Mouse (Mus musculus) intestine, embryonic 14.5 days (tissue): Measurements from ENCODE around the gene Six2. TPM values are rescaled to one million over a fixed set of nuclear protein-coding genes. Genes with fewer than 3 reads are reported as not detected.
A peak's percentile ranks its signal among the peaks of the same experiment; 100 is the strongest.

ENCODE experiments used
- ATAC-seq: fragments of 200-750 bp; cut with Nextera tagmentation; replicated peaks from 2 replicates; pipeline ENCODE4 v1.8.0; 2017; ENCODE audit warnings: low read depth, moderate number of reproducible peaks, moderate TSS enrichment, moderate library complexity; ENCODE audit not compliant: low FRiP score, low TSS enrichment
- DNase-seq: peaks from one replicate; pipeline ENCODE4 v3.0.0-alpha.2; 2018; ENCODE audit warnings: low spot score
- H3K27ac ChIP-seq: fragments of 300-500 bp; sonication (generic); 2 replicates; pipeline ENCODE4 v1.5.1; 2014; ENCODE audit warnings: low read depth, mild to moderate bottlenecking, control low read depth
- H3K27me3 ChIP-seq: fragments of 300-500 bp; sonication (generic); replicated peaks from 2 replicates; pipeline ENCODE4 v1.6.1; 2014; ENCODE audit warnings: low read length, control low read depth; ENCODE audit not compliant: control insufficient read depth, insufficient read depth
- H3K36me3 ChIP-seq: fragments of 300-500 bp; sonication (generic); 2 replicates; pipeline ENCODE4 v1.6.1; 2014; ENCODE audit warnings: low read length, control low read depth; ENCODE audit not compliant: control insufficient read depth, insufficient read depth
- H3K4me1 ChIP-seq: fragments of 300-500 bp; sonication (generic); replicated peaks from 2 replicates; pipeline ENCODE4 v1.6.1; 2014; ENCODE audit warnings: low read length, control low read depth, mixed read lengths; ENCODE audit not compliant: control insufficient read depth, insufficient read depth
- H3K4me2 ChIP-seq: fragments of 300-500 bp; sonication (generic); 2 replicates; pipeline ENCODE4 v1.6.1; 2014; ENCODE audit warnings: low read length
- H3K4me3 ChIP-seq: fragments of 300-500 bp; sonication (generic); 2 replicates; pipeline ENCODE4 v1.5.1; 2014; ENCODE audit warnings: low read depth, low read length, control low read depth, mixed read lengths
- H3K9ac ChIP-seq: fragments of 300-500 bp; sonication (generic); 2 replicates; pipeline ENCODE4 v1.6.1; 2014; ENCODE audit warnings: mild to moderate bottlenecking, low read length
- H3K9me3 ChIP-seq: fragments of 300-500 bp; sonication (generic); 2 replicates; pipeline ENCODE4 v1.6.1; 2016; ENCODE audit warnings: low read length, control low read depth; ENCODE audit not compliant: control insufficient read depth
- WGBS: fragments of 180-500 bp; shearing (Covaris S2); extraction: QIAGEN DNeasy Blood & Tissue Kit; methylation state at CpG from one replicate; pipeline ENCODE4 v1.1.7; 2014; 5-methylcytosine and 5-hydroxymethylcytosine counted together
- polyA plus RNA-seq: library from polyadenylated mRNA; unstranded; fragments of >200 nt; fragmentation: Nextera tagmentation; extraction: Ambion mirVana; gene quantifications from 2 replicates; pipeline ENCODE4 v1.2.1, GENCODE M21; 2014

The Six2 gene
- polyA plus RNA-seq, 1 experiment from 2014 or later, result 0.22 TPM

DNA sequence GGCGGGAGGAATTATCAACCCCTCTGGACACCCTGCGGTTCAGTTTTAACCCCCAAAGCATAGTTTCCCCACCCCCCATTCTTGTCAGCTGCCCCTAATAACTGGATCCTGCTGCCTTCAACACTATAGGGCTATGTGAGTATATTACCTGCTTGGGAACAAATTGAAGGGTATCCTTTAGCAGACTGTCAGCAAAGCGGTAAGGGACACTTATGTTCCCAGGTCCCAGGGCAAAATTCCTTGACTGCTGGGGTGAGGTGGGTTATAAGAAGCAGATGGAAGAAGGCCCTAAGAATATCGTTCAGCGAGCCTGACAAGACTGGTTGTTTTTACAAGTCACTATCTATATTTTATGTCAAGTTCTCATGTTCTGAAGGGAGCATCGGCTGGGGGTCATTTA lies 6.3 kb downstream of the Six2 start:
- no peaks in the 10 kb centered on the region for H3K4me1 ChIP-seq
- DNase-seq (no peak), ATAC-seq (no peak)
- WGBS, result 10% methylated on average over 6 of the region's 6 CpGs
- no peak overlapping the region for H3K9ac ChIP-seq
- no peak overlapping the region for H3K27ac ChIP-seq
- H3K4me3 ChIP-seq, result no peak overlapping the region
- no peaks in the 10 kb centered on the region for H3K9me3 ChIP-seq
- no peaks in the 10 kb centered on the region for H3K36me3 ChIP-seq
- H3K27me3 ChIP-seq, result peaks cover 92% of the 10 kb centered on the region
- no peak overlapping the region for H3K4me2 ChIP-seq

DNA sequence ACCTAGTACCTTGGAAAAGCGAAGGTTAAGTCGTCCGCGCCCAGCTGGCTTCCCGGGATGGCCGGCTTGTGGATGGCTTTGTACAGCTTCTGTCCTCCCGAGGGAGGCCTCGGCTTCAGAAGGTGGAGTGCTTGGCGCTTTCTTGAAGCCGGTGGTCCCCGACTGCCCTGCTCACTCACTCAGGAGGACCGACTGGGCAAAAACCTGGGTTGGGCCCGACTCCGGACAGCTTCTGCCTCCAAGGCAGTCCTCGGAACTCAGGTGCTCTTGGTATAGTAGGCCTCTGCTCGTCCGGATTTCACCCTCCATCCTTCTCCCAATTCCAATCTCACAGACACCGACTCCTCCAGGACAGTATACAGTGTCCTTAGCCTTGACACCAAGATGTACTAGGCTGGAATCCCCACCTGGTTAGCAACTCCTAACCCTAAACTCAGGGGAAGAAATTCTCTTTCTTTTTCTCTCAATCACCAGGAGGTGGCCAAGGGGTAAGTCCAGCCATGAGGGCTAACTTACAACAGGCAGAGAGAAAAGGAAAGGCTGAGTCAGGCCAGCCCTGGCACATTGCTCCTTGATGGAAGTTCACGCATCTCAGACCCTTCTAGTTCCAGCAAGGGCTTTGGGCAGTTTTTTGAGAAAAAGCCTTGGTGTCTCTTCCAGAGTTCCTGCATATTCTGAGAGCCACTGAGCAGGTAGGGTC lies 7.1 kb downstream of the Six2 start:
- H3K4me3 ChIP-seq, result no peak overlapping the region
- no peaks in the 10 kb centered on the region for H3K4me1 ChIP-seq
- peaks cover 92% of the 10 kb centered on the region for H3K27me3 ChIP-seq
- no peak overlapping the region for H3K4me2 ChIP-seq
- H3K27ac ChIP-seq, result no peak overlapping the region
- ATAC-seq (no peak), DNase-seq (no peak)
- 5% methylated on average over 19 of the region's 19 CpGs for WGBS
- no peaks in the 10 kb centered on the region for H3K9me3 ChIP-seq
- H3K36me3 ChIP-seq, result no peaks in the 10 kb centered on the region
- no peak overlapping the region for H3K9ac ChIP-seq

- H3K27me3 ChIP-seq, result peaks cover 91% of the 10 kb centered on the region
- ATAC-seq, result no peak
- no peak for DNase-seq
- H3K4me1 ChIP-seq, result no peaks in the 10 kb centered on the region
- no peak overlapping the region for H3K27ac ChIP-seq
- 3% methylated on average over 21 of the region's 21 CpGs for WGBS
- H3K9me3 ChIP-seq, result no peaks in the 10 kb centered on the region
- H3K4me2 ChIP-seq, result peak overlapping the region; percentile 28; the same call in 1 of the 2 replicates
- no peaks in the 10 kb centered on the region for H3K36me3 ChIP-seq
- H3K4me3 ChIP-seq, result no peak overlapping the region
- no peak overlapping the region for H3K9ac ChIP-seq
These were observed 7.8 kb downstream of the Six2 start for GRCm38 (mm10) chr17:85680116-85680850.

DNA sequence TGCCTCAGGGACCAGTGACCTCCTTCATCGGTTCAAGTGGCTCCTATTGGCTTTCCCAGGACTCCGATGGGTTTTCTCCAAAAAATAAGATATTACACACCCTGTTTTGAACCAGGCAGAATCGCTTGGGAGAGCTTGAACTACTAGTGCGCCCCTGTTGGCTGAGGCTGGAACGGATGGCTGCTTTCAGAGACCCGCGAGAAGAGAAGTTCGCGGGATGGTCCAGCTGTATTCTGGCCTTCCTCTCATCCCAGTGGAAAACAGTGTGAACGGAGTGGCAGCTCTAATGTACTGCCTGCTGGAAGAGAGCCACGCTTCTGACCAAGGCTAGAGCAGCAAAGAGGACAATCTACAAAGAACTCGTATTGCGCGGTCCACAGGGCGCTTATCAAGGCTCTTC lies 8.4 kb downstream of the Six2 start:
- Histone ChIP-seq H3K9me3 (no peaks in the 10 kb centered on the region), H3K4me2 (peak overlapping the region; percentile 28), H3K27ac (no peak overlapping the region), H3K4me3 (no peak overlapping the region), H3K27me3 (peaks cover 89% of the 10 kb centered on the region), H3K4me1 (no peaks in the 10 kb centered on the region), H3K9ac (no peak overlapping the region), H3K36me3 (no peaks in the 10 kb centered on the region)
- ATAC-seq, result no peak
- peak; percentile 82 for DNase-seq
- WGBS, result 3% methylated on average over 15 of the region's 15 CpGs

- H3K4me1 ChIP-seq, result no peaks in the 10 kb centered on the region
- ATAC-seq (peak; percentile 77), DNase-seq (peak; percentile 80)
- no peak overlapping the region for H3K27ac ChIP-seq
- no peak overlapping the region for H3K9ac ChIP-seq
- WGBS, result 2% methylated on average over 20 of the region's 20 CpGs
- peaks cover 24% of the 10 kb centered on the region for H3K27me3 ChIP-seq
- H3K36me3 ChIP-seq, result no peaks in the 10 kb centered on the region
- H3K4me3 ChIP-seq, result peak overlapping the region; percentile 11
- H3K4me2 ChIP-seq, result peak overlapping the region; percentile 45
- no peaks in the 10 kb centered on the region for H3K9me3 ChIP-seq
These were observed 23.3 kb downstream of the Six2 start for GRCm38 (mm10) chr17:85664618-85665320.

DNA sequence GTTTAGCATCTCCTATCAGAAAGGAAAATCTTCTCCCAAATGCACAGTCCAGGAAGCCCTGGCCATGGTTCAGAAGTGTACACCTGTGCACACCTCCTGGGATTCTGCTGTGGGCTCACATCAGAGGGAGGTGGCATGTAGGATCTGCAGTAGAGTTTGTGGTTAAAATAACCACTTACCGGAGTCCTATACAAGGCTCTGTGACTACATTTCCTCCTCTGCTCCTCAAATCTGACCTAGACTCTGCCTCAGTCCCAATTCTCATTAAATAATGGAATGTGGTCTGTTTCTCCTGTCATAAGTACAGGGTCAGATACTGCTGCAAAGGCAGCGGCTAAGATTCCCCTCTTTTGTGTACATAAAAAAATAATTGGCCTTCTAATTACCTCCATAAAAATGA lies 23.9 kb downstream of the Six2 start:
- H3K4me2 ChIP-seq, result peak overlapping the region; percentile 45
- 44% methylated on average over 2 of the region's 2 CpGs for WGBS
- H3K27me3 ChIP-seq, result peaks cover 24% of the 10 kb centered on the region
- H3K9ac ChIP-seq, result no peak overlapping the region
- ATAC-seq, result no peak
- no peaks in the 10 kb centered on the region for H3K36me3 ChIP-seq
- H3K4me3 ChIP-seq, result no peak overlapping the region
- no peaks in the 10 kb centered on the region for H3K4me1 ChIP-seq
- DNase-seq, result no peak
- no peak overlapping the region for H3K27ac ChIP-seq
- H3K9me3 ChIP-seq, result no peaks in the 10 kb centered on the region

GRCm38 (mm10) chr17:85661521-85661920 lies 26.6 kb downstream of the Six2 start:
- H3K4me3 ChIP-seq, result no peak overlapping the region
- no peak for ATAC-seq
- no peak overlapping the region for H3K27ac ChIP-seq
- H3K4me1 ChIP-seq, result no peaks in the 10 kb centered on the region
- 48% methylated on average over 5 of the region's 5 CpGs for WGBS
- no peaks in the 10 kb centered on the region for H3K36me3 ChIP-seq
- no peak overlapping the region for H3K9ac ChIP-seq
- peaks cover 24% of the 10 kb centered on the region for H3K27me3 ChIP-seq
- no peak overlapping the region for H3K4me2 ChIP-seq
- no peak for DNase-seq
- H3K9me3 ChIP-seq, result no peaks in the 10 kb centered on the region

DNA sequence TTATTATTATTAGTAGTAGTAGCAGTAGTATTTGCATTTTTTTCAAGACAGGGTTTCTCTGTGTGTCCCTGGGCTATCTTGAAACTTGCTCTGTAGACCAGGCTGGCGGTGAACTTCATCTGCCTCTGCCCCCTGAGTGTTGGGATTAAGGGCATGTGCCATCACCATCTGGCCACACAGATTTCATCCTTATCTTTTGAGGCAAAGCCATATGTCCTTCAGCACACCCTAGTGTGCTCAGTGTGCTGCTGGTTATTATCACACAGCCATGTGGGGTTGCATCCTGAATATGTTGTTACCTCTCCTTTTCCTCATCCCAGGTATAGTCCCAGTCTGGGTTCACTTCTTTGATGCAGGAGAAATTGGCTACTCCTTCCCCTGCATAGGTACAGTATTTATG lies 28.1 kb downstream of the Six2 start:
- DNase-seq (no peak), ATAC-seq (no peak)
- WGBS, result 91% methylated on average over 1 of the region's 1 CpGs

More for the DNA sequence above, 28.1 kb downstream of the Six2 start:
- H3K27ac ChIP-seq, result no peak overlapping the region
- no peak overlapping the region for H3K4me3 ChIP-seq
- H3K4me2 ChIP-seq, result no peak overlapping the region
- peaks cover 20% of the 10 kb centered on the region for H3K27me3 ChIP-seq
- H3K36me3 ChIP-seq, result no peaks in the 10 kb centered on the region
- no peaks in the 10 kb centered on the region for H3K9me3 ChIP-seq
- no peaks in the 10 kb centered on the region for H3K4me1 ChIP-seq
- H3K9ac ChIP-seq, result no peak overlapping the region
